Mouse (Mus musculus): ENCODE results near the gene Tnfsf9.
"Not testable (repeated sequence)": the region's sequence is repeated elsewhere in the genome, so short reads cannot be mapped to it uniquely, and the experiment has no call there.

The Tnfsf9 gene

DNA sequence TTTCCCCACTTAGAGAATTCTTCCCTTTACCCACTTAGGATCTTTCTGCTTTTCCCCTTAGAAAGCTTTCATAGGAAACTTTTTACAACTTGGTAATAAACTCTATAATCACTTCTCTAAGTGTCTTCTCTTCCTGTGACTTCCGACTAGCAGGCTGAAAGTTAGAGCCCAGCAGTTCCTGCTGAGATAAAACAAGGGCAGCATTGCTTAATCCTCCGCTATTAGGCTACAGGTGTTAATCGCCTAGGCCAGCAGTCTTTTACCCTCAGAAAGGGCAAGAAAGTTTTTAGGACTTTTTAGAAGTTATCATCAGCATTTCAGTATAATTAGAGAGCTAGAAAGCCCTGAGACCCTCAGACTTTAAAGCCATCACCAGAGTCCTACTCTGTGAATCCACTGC is 28.9 kb downstream of the Tnfsf9 start:
- DNase-seq (ENCODE audit: low spot score in 2 of 2): not testable (repeated sequence)

DNA sequence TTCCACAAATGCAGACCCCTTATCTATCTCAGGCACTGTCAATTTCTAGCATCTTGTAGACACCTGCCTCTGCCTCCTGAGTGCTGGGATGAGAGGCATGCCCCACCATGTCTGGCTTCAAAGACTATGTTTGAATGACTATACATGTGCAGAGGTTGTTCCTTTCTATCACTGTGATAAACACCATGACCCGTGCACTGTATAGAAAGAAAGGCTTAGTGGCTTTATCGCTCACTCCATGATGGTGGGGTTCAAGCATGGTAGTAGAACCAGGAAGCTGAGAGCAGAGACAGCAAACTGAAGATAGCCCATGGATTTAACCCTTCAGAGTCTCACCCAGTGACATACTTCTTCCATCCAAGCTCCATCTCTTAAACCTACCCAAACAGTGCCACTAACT is 29.6 kb downstream of the Tnfsf9 start:
- no peak for DNase-seq (ENCODE audit: low spot score in 2 of 2)

- DNase-seq (ENCODE audit: low spot score in 2 of 2): no peak
These were observed 30.5 kb downstream of the Tnfsf9 start for GRCm38 (mm10) chr17:57135635-57136034.

GRCm38 (mm10) chr17:57138676-57139075 is 33.6 kb downstream of the Tnfsf9 start:
- DNase-seq (ENCODE audit: low spot score in 2 of 2): no peak

GRCm38 (mm10) chr17:57139708-57140107 is 34.6 kb downstream of the Tnfsf9 start:
- no peak for DNase-seq (ENCODE audit: low spot score in 2 of 2)

GRCm38 (mm10) chr17:57143704-57144103 is 38.6 kb downstream of the Tnfsf9 start:
- no peak for DNase-seq (ENCODE audit: low spot score in 2 of 2)

GRCm38 (mm10) chr17:57145115-57145514 is 40.0 kb downstream of the Tnfsf9 start:
- no peak for DNase-seq (ENCODE audit: low spot score in 2 of 2)

- no peak for DNase-seq (ENCODE audit: low spot score in 2 of 2)
These were observed 43.2 kb downstream of the Tnfsf9 start for GRCm38 (mm10) chr17:57148343-57148742.

DNA sequence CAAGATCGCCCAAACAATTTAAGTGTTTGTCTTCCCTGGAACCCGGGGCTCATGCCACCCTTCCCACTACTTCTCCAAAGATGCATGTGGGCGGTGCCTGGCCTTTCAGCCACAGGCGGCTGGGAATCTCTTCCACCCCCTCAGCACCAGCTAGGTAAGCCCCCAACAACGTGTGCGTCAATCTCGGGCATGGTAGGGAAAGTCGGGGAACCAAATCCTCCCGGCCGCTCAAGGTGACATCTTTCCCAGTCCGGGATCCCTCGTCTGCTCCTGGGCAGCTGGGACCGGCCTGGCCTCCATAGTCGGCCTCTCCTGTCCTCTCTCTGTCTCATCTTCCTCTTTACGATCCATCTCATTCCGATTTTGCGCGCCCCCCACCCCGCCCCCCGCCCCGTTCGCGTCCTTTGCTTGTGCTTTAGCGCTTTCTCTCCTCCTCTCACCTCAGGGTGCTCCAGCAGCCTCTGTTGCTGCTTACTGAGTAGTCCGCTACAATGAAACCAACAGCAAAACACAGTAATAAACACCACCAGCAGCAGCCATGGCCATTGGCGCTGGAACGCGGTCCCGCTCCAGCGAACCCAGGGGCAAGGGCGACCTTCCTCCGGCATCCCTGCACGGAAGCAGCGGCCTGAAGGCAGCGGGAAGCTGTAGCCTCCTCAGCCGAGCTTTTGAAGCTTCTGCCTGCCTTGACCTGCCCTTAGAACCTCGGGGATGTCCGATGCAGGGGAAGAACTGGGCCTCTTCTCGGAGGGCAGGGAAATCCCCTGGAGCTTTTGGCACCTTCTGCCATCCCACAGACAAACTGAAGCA is 44.1 kb downstream of the Tnfsf9 start, which contains the start of gene Cd70:
Cd70 (minus strand) TSS at position 784 of the 810 bp plus-strand sequence.
- DNase-seq (ENCODE audit: low spot score in 2 of 2): no peak

- no peak for DNase-seq (ENCODE audit: low spot score in 2 of 2)
These were observed 47.9 kb downstream of the Tnfsf9 start for GRCm38 (mm10) chr17:57153006-57153405.

DNA sequence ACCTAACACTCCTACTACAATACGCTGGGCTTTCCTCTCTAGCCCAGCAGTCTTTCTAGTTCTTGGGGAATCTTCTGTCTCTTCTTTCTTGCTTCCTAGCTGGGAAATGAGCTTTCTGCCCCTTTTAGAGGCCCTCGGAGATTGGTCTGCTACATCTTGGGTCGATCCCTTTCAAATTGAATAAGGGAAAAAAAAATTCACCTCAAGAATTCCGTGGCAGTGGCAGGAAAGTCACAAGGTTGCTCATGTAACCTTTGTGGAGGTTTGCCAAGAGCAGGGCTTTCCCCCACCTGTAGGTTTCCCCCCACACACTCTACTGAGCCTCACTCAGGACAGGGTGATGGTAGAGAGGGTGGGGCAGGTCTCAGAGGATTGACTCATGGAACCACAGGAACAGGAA is 48.7 kb downstream of the Tnfsf9 start:
- DNase-seq (ENCODE audit: low spot score in 2 of 2): no peak

Data from spleen, postnatal 14 days (tissue).